Mouse (Mus musculus) testis, postnatal 14 days (tissue): Measurements from ENCODE around the gene Acat1.

ENCODE experiments used
- DNase-seq: peaks from one replicate; pipeline ENCODE4 v3.0.0; 2021; ENCODE audit warnings: low spot score

Acat1 gene

GRCm38 (mm10) chr9:53609968-53610781 is at the start of gene Acat1:
TSS of gene Acat1 (minus strand) at chr9:53610382.
- DNase-seq: peak; percentile 94

- DNase-seq: no peak
Measured at GRCm38 (mm10) chr9:53634796-53635195, 24.6 kb upstream of the Acat1 start.

GRCm38 (mm10) chr9:53615246-53615645 is 5.1 kb upstream of the Acat1 start:
- no peak for DNase-seq

DNA sequence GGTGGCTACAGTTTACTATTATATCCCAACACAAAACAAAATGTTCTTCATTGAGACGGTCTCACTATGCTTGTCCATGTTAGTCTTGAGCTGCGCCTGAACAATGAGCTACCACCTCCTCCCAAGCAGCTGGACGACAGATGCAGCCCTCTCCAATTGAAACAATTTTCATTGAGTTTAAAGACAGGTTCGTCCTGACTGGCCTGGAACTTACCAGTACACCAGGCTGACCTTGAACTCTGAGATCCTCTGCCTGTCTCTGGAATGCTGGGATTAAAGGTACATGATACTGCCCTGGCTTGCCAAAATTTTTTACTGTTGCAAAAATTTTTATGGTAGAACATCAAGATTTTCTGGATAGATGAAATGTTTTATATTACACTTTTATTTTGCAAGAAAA is 4.1 kb upstream of the Acat1 start:
- no peak for DNase-seq

DNA sequence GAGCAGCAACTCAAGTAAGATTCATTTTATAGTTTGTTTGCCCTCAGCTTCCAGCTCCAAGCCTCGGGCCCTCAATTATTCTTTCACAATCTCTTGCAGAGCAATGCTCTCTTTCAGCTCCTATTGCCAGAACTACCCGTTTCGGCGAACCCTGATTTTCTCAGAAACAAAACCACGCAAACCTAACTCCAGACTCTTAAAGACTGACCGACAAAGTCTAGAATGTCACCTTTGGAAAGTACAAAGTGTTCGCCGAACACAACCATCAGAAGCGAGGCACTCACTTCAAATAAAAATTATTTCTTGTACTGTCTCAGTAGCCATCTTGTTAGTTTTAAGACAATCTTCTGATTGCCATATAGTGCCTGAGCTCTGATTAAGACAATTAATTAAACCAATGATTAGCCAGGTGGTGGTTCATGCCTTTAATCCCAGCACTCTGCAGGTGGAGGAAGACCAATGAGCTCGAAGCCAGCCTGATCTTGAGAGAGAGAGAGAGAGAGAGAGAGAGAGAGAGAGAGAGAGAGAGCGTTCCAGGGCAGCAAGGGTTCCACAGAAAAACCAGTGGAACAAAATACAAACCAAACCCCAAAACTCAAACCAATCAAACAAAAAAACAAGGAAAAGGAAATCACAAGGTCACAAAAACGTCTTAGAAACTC is 745 bp downstream of the Acat1 start:
- DNase-seq: no peak

GRCm38 (mm10) chr9:53607816-53608215 is 2.4 kb downstream of the Acat1 start:
- no peak for DNase-seq

- no peak for DNase-seq
Measured at GRCm38 (mm10) chr9:53607192-53607591, 3.0 kb downstream of the Acat1 start.

DNA sequence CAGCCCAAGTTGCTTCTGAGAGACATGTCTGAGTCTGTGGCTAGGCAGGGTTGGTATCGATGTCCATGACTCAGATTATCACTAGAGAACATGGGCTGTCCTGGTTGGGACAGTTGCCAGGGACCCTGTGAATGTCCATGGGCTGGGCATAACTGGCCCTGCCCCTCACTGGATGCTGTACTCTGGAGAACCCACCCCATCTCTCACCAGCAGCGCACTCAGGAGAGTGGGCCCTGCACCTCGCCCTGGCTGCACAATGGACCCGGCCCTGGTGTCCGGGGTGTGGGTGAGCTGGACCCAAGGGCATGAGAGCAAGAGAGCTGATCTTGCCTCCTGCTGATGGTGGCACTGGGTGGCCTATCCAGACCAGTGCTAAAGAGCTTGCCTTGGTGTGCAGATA is 5.2 kb downstream of the Acat1 start:
- no peak for DNase-seq

- DNase-seq: no peak
Measured at GRCm38 (mm10) chr9:53603849-53604248, 6.3 kb downstream of the Acat1 start.

DNA sequence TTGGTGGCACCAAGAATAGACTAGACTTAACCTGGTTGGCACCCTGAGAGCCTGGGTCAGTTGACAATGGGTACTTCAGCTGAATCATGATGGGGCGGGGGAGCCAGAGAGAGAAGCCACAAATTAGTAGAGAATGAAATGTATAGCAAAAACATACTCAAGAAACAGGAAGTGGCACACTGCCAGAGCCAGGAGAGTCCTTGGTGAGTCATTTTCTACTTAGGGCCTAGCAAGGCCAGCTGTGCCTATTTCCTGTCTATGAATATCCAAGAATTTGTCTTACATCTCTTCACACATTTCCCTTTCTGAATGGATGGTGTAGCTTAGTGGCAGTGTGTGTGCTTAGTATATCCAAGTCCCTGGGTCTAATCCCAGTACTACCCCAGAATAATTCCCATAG is 6.8 kb downstream of the Acat1 start:
- no peak for DNase-seq

GRCm38 (mm10) chr9:53601541-53601940 is 8.6 kb downstream of the Acat1 start:
- no peak for DNase-seq

DNA sequence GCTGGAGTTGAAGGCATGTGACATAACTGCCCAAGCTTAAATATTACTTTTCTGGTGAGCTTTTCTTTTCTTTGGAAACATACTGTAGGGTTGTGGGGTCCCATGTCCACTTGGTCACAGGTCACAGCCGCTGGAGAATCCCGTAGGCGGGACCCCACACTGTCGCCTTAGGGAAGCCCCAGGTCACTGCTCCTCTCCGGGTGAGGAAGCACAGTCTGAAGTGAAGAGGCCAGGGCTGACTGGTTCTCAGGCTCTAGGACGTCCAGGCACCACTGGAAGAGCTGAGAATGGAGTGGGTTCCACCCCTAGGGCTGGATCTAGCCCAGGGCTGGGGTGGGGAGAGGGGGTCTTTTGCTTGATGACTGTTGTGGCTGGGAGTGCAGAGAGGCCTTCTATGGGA is 11.6 kb downstream of the Acat1 start:
- no peak for DNase-seq

DNA sequence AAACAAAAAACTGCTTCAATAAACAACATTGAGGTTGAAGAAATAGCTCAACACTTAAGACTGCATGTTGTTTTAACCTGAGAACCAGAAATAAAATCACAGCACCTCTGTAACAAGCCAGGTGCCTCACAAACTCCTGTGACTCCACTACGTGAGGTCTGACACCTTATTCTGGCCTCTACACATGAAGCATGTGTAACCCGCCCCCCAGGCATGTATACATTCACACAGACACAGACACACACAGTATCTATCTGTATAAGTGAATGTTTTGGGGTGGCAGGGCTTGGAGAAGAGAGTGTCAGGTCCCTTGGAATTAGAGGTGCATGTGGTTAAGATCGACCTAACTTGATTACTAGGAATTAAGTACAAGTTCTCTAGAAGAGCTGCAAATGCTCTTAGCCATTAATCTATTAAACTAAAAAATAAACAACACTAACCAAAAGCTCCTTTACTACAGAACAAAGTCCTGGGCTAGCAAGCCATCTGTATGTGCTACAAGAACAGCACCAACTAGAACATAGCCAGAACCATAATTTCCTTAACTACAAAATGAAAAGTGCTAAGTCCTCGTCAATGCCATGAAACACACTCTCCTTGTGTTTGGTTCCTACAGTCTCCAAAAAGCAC is 13.1 kb downstream of the Acat1 start:
- no peak for DNase-seq

DNA sequence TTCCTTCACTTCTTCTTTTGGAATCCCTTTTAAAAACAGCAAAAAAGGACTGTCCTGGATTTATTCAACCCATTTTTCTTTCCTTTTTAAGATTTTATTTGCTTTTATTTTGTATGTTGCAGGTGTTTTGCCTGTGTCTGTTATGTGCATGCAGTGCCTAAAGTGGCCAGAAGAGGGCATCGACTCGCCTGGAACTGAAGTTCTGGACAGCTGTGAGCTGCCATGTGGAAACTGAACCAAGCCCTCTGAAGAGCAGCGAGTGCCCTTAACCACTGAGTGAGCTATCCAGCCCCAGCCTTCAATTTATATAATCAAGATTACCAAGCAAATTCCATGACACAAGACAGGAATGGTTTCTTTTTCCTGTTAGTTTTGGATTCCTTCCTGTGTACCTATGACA is 15.4 kb downstream of the Acat1 start:
- DNase-seq: peak; percentile 45

- no peak for DNase-seq
Measured at GRCm38 (mm10) chr9:53581870-53582269, 28.3 kb downstream of the Acat1 start.

DNA sequence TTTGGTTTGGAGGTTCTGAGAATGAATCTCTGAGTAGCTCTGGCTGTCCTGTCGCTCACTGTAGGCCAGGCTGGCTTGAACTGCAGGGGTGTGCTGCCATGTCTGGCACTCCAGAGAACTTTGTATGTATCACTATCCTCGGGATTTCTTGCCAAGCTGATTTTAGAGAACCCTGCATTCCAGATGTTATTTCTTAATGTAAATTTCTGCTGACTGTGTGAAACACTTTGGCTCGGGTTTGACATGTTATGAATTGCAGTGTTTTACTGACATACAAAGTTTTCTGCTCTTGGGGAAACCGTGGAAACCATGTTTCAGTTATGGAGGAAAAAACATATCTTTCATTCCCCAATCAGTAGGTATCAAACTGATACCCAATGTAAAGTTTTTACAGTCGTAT is 34.5 kb downstream of the Acat1 start:
- DNase-seq: no peak

GRCm38 (mm10) chr9:53572516-53573307 is 37.5 kb downstream of the Acat1 start:
- DNase-seq: no peak

DNA sequence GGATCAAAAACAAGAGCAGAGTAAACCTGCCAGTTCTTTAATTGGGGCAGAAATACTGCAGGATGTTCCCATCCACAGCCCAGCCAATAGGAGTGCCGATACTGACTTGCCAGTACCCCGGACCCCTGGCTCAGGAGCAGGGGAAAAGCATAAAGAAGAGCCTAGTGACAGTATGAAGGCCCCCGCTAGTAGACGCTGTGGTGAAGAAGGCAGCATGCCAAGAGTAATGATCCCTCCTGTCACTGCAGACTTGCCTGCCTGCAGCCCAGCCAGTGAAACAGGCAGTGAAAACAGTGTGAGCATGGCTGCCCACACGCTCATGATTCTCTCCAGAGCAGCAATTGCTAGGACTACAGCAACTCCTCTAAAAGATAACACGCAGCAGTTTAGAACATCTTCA is 39.5 kb downstream of the Acat1 start:
- DNase-seq: no peak

DNA sequence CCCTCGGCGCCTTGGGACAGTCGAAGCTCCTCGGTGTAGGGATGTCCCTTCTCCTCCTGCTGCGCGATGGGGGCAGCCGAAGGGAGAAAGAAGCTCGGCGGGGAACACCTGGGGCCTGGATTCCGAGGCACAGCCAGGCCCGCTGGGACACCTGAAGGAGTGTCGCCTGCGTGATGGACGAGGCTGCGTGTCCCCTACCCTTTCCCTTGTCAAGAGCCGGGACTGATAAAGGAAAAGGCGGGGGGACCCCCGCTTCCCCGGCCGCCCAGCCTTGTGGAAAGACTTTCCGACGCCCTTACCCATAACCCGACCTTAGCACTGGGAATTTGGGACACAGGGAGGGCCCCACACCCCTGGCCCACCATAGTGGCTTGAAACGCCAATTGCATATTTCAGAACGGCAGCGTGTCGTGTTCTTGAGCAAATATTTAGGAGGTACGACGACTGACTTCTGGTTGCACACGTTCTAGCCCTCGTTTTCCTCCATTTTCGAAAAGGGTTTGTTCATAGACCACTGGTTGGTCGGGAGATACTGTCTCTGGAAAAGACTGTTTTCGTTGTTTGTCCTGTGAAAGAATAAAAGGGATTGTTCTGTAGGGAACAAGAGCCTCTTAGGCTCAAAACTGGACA is 72.7 kb downstream of the Acat1 start:
- peak; percentile 70 for DNase-seq

DNA sequence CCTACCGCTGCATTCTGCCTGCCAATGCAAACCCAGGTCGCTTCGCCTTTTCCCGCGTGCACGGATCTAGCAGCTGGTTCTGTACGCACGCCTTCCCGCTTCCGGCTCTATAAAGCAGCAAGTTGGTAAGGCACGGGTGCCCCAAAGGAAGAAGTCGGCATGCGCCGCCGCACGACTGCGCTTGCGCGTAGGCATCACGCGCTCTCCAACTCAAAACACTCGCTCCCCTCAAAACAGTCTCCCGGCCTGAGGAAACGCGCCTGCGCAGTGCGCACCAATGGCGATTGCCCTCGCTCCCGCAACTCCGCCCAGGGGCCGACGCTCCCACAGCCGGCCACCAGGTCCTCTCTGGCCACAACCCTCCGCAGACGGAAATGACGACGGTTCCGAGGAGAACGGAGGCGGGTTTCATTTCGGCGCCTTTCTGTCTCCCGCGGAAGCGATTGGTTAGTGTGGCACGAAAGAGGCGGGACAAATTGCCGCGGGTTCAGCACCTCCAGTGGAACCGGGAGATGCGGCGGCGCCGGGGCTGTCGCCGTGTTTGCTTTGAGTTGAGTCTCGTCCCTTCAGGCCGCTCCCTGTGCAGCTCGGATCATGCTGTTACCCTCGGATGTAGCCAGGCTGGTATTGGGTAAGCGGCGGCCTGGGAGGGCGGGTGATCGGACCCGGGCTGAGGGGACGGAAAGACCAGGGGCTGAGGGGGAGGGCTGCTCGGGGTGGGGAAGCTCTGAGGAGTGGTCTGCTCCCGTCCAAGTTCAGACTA is 73.4 kb downstream of the Acat1 start, which contains the start of the genes Atm and Npat:
TSS of gene Atm (minus strand) at position 183 of the 763 bp plus-strand sequence.
TSS of gene Npat (plus strand) at position 490 of the 763 bp plus-strand sequence.
- DNase-seq: peak; percentile 99
